Mouse (Mus musculus): ENCODE measurements around the gene Rsrc2.
A peak's percentile ranks its signal among the peaks of the same experiment; 100 is the strongest.

Rsrc2 gene

DNA sequence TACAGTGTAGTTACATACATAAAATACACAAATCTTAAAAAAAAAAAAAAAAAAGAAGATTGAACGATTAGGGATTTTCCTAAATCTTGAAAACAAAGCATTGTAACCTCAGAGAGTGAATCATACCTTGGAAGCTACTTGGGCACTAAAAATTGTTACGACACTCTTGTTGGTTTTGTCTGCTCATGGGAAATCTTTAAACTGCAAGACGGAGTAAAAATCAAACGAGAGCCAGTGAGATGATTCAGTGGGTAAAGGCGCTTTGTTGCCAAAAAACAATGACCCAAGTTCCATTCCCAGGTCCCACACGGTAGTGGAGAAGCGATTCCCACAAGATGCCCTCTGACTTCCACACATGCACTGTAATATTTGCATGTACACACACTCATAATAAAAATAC is 53.0 kb downstream of the Rsrc2 start:
- DNase-seq (ENCODE audit: low spot score in 2 of 2) = no peak

DNA sequence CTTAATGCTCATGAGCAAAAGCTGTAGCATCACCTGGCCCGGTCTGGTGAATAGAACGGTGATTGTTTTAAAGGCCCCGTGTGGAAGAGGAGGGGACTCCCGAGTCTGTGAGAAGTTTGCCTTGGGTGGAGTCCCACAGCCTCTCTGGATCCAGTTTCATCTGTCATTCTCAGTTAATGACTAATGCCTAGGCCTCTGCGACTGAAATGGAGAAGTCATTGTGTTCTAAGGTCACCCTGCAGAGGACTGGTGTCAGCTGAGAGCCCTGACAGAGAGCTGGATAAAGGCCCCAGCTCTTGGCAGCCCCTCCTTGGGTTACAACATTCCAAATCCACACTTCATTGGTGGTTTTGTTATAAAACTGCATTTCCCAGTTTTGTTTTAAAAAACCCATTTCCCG is 54.7 kb downstream of the Rsrc2 start:
- DNase-seq (ENCODE audit: low spot score in 2 of 2) = no peak

DNA sequence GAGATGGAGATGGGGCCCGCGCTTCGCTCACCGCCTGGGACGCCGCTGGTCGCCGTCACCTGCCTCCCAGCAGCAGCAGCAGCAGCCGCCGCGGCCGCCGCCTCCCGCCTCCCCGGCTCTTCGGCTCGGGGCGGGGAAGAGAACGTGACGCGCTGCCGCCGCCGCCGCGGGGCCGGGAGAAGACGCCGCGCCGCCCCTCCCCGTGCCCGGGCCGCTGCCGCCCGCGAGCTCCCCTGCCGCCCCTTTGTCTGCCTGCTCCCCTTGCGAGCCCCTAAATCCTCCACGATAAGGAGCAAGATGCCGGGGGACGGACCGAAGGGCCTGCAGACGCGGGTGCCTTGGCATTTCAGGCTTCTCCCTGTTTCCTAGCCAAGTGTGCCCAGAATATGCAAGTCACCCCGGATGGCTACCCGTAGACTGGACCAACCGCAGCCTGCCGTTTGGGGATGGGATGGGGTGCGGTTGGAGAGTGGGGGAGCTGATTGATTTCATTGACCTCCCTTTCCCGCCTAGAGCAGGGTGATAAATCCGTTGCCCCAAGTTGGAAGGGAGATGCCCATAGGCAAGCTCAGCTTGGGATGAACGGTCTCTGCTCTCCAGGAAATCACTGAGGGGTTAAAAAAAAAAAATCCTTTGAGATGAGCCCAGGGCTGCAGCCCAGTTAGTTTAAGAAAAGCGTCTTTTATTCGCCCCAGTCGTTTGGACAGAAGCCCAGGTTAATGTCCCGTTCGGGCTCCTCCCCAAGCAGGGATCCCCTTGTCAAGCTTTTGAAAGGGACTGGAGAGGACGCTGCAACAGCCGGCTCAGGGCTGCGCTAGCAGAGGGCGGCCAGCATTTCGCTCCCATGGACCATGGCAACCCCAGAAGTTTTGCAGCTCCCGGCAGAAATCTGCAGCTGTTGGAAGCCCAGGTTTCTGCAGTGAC is 64.7 kb downstream of the Rsrc2 start, which contains the start of gene Clip1:
Gene Clip1 (minus strand): TSS at position 398 of the 924 bp plus-strand sequence.
- DNase-seq (ENCODE audit: low spot score in 2 of 2) = peak in 1 of 2 experiments; percentile 28

DNA sequence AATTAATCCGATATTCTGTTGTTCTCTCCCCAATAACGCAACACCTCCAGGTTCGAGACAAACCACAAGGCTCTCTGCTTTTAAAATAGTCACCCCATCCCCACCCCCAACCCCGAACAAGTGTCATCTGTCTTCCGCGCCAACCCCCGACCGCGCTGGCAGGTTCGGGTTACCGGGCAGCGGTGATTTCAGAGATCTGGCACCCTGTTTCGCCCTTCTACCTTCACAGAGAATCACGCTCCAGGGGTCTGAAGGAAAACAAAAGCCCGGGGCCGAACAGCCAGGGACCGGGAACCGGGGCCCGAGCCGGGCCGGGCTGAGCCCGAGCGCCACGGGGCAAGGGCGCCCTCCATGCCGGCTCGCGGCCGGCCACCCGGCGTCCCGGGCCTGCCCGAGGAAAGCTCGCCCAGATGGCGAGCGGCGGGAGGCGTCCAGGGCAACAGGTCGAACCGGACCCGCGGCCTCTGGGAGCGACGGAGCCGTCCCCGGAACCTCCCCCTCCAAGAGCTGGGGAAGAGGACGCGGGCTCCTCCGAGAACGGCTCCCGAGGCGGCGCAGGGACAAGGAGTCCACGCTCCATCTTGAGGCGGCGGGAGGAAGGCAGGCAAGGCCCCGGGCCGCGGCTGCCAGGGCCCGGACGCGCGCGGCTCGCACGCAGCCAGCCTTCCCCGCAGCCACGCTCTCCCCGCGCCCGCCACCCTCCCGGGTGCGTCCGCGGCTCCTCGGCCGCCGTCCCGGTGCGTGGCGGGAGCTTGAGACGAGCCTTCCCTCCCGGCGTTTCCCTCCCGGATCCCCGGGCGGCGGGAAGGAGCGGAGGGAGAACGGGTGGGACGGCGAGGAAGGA is 65.6 kb downstream of the Rsrc2 start:
- peak; percentile 18 to 29 for DNase-seq (ENCODE audit: low spot score in 2 of 2)

DNA sequence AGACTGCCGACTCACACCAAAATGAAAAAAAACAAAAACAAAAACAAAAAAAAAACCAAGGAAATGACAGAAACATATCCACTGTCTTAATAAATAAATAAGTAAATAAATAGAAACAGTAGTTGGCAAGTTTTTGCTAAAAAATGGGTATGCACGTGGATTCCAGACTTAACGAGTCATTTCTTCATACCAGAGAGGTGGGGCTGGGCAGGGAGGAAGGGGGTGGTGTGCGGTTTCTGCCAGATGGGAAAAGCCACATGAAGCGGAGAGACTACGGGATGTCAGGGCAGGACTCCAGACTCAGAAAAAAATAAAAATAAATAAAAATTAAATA is 66.2 kb downstream of the Rsrc2 start:
- DNase-seq (ENCODE audit: low spot score in 2 of 2) = no peak

DNA sequence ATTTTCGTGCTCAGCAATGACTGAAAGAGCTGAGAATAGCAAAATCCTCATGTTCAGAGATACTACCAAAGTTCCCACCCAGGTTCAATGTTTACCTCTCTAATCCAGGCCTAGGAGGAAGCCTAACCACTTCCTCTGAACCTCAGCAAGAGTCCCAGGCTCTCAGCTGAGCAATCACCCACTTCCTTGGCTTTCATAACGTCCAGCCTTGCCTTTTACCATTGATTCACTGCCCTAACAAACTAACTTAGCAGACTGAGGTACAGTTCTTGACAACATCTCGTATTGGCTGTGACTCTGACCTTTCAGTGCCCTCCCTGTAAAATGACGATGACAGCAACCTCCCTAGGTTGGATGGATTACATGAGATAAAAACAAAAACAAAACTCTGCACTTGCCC is 66.8 kb downstream of the Rsrc2 start:
- no peak for DNase-seq (ENCODE audit: low spot score in 2 of 2)

DNA sequence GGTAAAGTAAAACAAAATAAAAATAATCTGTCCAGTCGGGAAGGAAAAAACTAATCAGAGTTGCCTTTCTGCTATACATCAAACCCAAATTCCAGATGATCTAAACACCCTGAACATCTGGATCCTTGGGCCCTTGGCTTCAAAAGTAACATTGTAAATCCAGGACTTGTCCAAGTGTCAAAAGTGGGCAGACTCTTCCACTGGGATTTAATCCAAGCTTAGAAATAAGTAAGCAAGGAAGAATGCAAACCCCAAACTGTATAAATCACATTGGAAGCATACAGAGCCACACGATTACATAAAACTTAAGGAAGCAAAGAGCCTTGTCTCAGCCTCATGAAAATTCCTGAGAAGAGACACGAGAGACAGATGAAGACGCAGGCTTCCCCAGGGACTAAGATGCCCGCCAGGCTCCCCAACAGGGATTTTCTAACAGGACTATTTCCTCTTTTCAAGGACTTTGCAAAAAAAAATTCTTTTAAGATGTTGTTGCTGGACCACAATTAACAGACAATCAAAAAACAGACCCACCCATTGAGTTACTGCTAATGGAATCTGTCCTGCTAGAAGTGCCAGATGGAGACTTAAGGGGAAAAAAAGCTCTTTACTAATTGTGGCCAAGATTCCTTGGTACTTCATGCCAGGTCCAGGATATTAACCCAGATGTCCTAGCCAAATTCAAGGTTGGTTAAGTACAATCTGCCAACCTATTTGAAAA is 69.5 kb downstream of the Rsrc2 start:
- DNase-seq (ENCODE audit: low spot score in 2 of 2) = no peak

DNA sequence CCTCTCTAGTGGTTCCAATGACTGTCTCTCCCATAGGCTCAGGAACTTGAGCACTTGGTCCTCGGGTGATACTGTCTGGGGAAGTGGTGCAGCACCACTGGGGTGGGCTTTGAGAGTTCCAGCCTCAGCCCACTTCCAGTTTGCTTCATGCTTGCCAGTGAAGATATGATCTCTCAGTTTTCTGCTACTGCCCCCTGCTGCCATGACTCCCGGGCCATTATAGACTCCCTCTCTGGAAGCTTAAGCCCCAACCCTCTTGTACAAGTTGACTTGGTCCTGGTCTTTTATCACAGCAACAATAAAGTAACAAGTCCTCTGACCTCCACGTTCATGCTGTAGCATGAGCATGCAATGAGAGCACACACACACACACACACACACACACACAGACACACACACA is 70.1 kb downstream of the Rsrc2 start:
- DNase-seq (ENCODE audit: low spot score in 2 of 2) = no peak
